Mouse (Mus musculus) MEL (cell line): ENCODE results near the gene Hoxb2.

Experiments
- CHD1 ChIP-seq: IDR thresholded peaks from 2 replicates; pipeline ENCODE4 v1.6.1; 2012; ENCODE audit warnings: low read depth, mild to moderate bottlenecking, inconsistent platforms, low read length, improper control_type of control experiment
- CHD2 ChIP-seq: IDR thresholded peaks from 2 replicates; pipeline ENCODE4 v1.6.1; 2011; ENCODE audit warnings: low read length, improper control_type of control experiment
- CTCF ChIP-seq, 3 experiments: IDR thresholded peaks in 2 of 3; conservative IDR thresholded peaks in 1 of 3; 2 replicates each; pipeline ENCODE4 v1.5.1; 2011 to 2012; ENCODE audit warnings: low read length in 3 of 3, low read depth in 2 of 3, mild to moderate bottlenecking in 2 of 3, improper control_type of control experiment in 1 of 3, inconsistent platforms in 1 of 3, mixed read lengths in 1 of 3, moderate library complexity in 1 of 3; ENCODE audit not compliant: control insufficient read depth in 1 of 3, insufficient read depth in 1 of 3, poor library complexity in 1 of 3, severe bottlenecking in 1 of 3
- ELF1 ChIP-seq: IDR thresholded peaks from 2 replicates; pipeline ENCODE4 v1.6.1; 2014; ENCODE audit warnings: low read depth, mild to moderate bottlenecking, inconsistent platforms, low read length, improper control_type of control experiment, moderate library complexity
- GATA1 ChIP-seq: IDR thresholded peaks from 2 replicates; pipeline ENCODE4 v1.6.1; 2011; ENCODE audit warnings: low read depth, low read length, improper control_type of control experiment
- KAT2A ChIP-seq: conservative IDR thresholded peaks from 2 replicates; pipeline ENCODE4 v1.6.1; 2012; ENCODE audit warnings: low read depth, low read length, improper control_type of control experiment, inconsistent platforms
- MAX ChIP-seq: IDR thresholded peaks from 2 replicates; pipeline ENCODE4 v1.6.1; 2011; ENCODE audit warnings: low read length, improper control_type of control experiment
- POLR2A ChIP-seq, 2 experiments: IDR thresholded peaks; 2 replicates each; pipeline ENCODE4 v1.6.1; 2011 to 2012; ENCODE audit warnings: low read length in 2 of 2, mild to moderate bottlenecking in 2 of 2, control low read depth in 1 of 2, improper control_type of control experiment in 1 of 2, low read depth in 1 of 2, moderate library complexity in 1 of 2; ENCODE audit not compliant: control insufficient read depth in 1 of 2, insufficient read depth in 1 of 2, poor library complexity in 1 of 2
- TAL1 ChIP-seq: IDR thresholded peaks from 2 replicates; pipeline ENCODE4 v1.6.1; 2012; ENCODE audit warnings: mild to moderate bottlenecking, inconsistent platforms, low read length, moderate library complexity, mixed read lengths
- USF1 ChIP-seq: IDR thresholded peaks from 2 replicates; pipeline ENCODE4 v1.6.1; 2014; ENCODE audit warnings: low read depth, mild to moderate bottlenecking, inconsistent platforms, low read length, improper control_type of control experiment, moderate library complexity
- ZKSCAN1 ChIP-seq: IDR thresholded peaks from 2 replicates; pipeline ENCODE4 v1.6.1; 2012; ENCODE audit warnings: low read depth, mild to moderate bottlenecking, inconsistent platforms, low read length, improper control_type of control experiment, moderate library complexity

DNA sequence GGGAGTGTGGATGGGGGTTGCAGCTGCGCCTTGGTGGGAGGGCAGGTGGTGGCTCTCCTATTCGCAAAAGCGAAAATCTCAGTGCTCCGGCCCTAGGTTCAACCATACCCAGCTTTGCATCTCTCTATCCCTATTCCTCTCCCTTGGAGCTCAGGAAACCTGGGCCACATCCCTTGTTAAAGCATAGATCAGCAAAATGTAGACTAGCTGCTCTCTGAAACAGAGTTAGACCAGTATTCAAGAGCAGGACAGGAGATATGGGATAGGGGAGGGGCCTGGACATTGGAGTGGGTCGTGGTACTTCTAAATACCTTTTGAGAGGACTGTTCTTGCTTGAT, 35.0 kb upstream of the Hoxb2 start:
- no peak for TF ChIP-seq USF1
- no peak for TF ChIP-seq CHD1
- TF ChIP-seq ZKSCAN1 = no peak
- TF ChIP-seq TAL1 = no peak
- TF ChIP-seq ELF1 = no peak
- no peak for TF ChIP-seq KAT2A
- no peak for TF ChIP-seq CTCF (IDR thresholded peaks at IDR 0.05 in 2 of 3, conservative IDR thresholded peaks at IDR 0.05 in 1 of 3; ENCODE audit: control insufficient read depth in 1 of 3, insufficient read depth in 1 of 3, low read depth in 2 of 3, low read length in 3 of 3, poor library complexity in 1 of 3, severe bottlenecking in 1 of 3)
- no peak for TF ChIP-seq POLR2A (IDR thresholded peaks at IDR 0.05; ENCODE audit: control insufficient read depth in 1 of 2, insufficient read depth in 1 of 2, low read depth in 1 of 2, low read length in 2 of 2, poor library complexity in 1 of 2)
- no peak for TF ChIP-seq MAX
- TF ChIP-seq GATA1 = no peak
- no peak for TF ChIP-seq CHD2
